Mouse (Mus musculus): Measurements from ENCODE around the gene Uggt1. TPM values are rescaled to one million over a fixed set of nuclear protein-coding genes. Genes with fewer than 3 reads are reported as not detected.

Uggt1 gene
- polyA plus RNA-seq, 1 experiment from 2014 or later: 49.9 TPM

- no peak overlapping the region for H3K9ac ChIP-seq (replicated peaks)
- no peak overlapping the region for H3K4me3 ChIP-seq (replicated peaks)
- H3K36me3 ChIP-seq: no peaks in the 10 kb centered on the region
- H3K27me3 ChIP-seq: no peaks in the 10 kb centered on the region
- no peak overlapping the region for H3K27ac ChIP-seq
- no peak for ATAC-seq
- WGBS: 68% methylated on average over 4 of the region's 4 CpGs
- peaks cover 4% of the 10 kb centered on the region; the same call in 1 of the 2 replicates for H3K9me3 ChIP-seq
- H3K4me1 ChIP-seq (replicated peaks): 0 out of 2 replicates have a peak, but pooled peaks cover 4% of the 10 kb centered on the region
- no peak overlapping the region for H3K4me2 ChIP-seq (replicated peaks)
These were observed 115.4 kb downstream of the Uggt1 start for GRCm38 (mm10) chr1:36129126-36129525.

- Histone ChIP-seq H3K9ac (replicated peaks) (no peak overlapping the region), H3K27ac (no peak overlapping the region), H3K4me1 (replicated peaks) (no peaks in the 10 kb centered on the region), H3K36me3 (no peaks in the 10 kb centered on the region), H3K4me3 (replicated peaks) (no peak overlapping the region), H3K9me3 (peaks cover 4% of the 10 kb centered on the region; the same call in 1 of the 2 replicates), H3K4me2 (replicated peaks) (no peak overlapping the region), H3K27me3 (no peaks in the 10 kb centered on the region)
- WGBS: 81% methylated on average over 7 of the region's 7 CpGs
- ATAC-seq: no peak
These were observed 119.4 kb downstream of the Uggt1 start for GRCm38 (mm10) chr1:36125076-36125475.

DNA sequence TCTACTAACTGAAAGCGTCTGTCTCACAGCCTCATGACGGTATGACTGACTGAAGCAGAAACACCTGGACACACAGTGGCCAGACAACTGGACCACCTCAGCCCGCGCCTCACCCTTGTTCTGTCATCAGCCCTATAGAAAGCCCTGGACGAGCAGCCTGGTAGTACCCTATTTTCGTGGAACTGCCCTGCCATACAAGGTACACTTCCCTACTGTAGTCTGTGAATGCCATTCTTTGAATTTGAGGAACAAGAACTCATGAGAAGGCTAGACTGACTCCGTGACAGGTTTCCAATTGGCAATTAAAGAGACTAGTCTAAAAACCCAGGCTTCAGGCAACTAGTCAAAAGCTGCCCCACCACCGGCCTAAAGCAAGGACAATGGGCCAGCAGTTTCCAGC is 123.3 kb downstream of the Uggt1 start:
- no peak for ATAC-seq
- Histone ChIP-seq H3K4me2 (replicated peaks) (no peak overlapping the region), H3K9ac (replicated peaks) (no peak overlapping the region), H3K36me3 (no peaks in the 10 kb centered on the region), H3K27ac (no peak overlapping the region), H3K4me3 (replicated peaks) (no peak overlapping the region), H3K4me1 (replicated peaks) (no peaks in the 10 kb centered on the region), H3K27me3 (no peaks in the 10 kb centered on the region), H3K9me3 (peaks cover 4% of the 10 kb centered on the region; the same call in 1 of the 2 replicates)
- 81% methylated on average over 8 of the region's 8 CpGs for WGBS

GRCm38 (mm10) chr1:36119426-36119825 is 125.1 kb downstream of the Uggt1 start:
- Histone ChIP-seq H3K27ac (no peak overlapping the region), H3K4me1 (replicated peaks) (no peaks in the 10 kb centered on the region), H3K9ac (replicated peaks) (no peak overlapping the region), H3K27me3 (no peaks in the 10 kb centered on the region), H3K9me3 (peaks cover under 1% of the 10 kb centered on the region; the same call in 1 of the 2 replicates), H3K4me3 (replicated peaks) (no peak overlapping the region), H3K4me2 (replicated peaks) (no peak overlapping the region), H3K36me3 (no peaks in the 10 kb centered on the region)
- 91% methylated on average over 4 of the region's 4 CpGs for WGBS
- no peak for ATAC-seq

DNA sequence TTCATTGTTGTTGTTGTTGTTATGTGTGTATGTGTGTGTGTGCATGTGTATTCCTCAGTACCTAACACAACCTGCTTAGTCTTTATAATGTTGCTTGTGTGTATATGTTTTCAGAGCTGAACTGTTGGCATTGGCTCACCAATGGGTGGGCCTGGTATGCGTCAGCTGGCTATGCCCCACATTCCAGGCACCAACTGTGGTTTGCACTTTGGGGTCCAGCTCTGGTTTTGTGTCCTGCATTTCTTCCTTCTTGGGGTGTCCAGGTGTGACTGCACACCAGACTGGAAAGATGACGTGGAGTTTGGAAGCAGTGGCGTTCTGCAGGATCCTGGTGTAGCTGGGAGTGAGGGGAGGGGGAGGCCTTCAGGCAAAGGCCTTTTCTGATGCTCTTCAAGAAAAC is 125.6 kb downstream of the Uggt1 start:
- Histone ChIP-seq H3K9me3 (no peaks in the 10 kb centered on the region), H3K4me3 (replicated peaks) (no peak overlapping the region), H3K27me3 (no peaks in the 10 kb centered on the region), H3K4me2 (replicated peaks) (no peak overlapping the region), H3K9ac (replicated peaks) (no peak overlapping the region), H3K36me3 (no peaks in the 10 kb centered on the region), H3K4me1 (replicated peaks) (no peaks in the 10 kb centered on the region), H3K27ac (no peak overlapping the region)
- no peak for ATAC-seq
- 94% methylated on average over 3 of the region's 3 CpGs for WGBS

GRCm38 (mm10) chr1:36118061-36118685 is 126.3 kb downstream of the Uggt1 start:
- ATAC-seq: no peak
- Histone ChIP-seq H3K9ac (replicated peaks) (no peak overlapping the region), H3K4me3 (replicated peaks) (no peak overlapping the region), H3K27ac (no peak overlapping the region), H3K4me2 (replicated peaks) (no peak overlapping the region), H3K9me3 (no peaks in the 10 kb centered on the region), H3K27me3 (no peaks in the 10 kb centered on the region), H3K4me1 (replicated peaks) (no peaks in the 10 kb centered on the region), H3K36me3 (no peaks in the 10 kb centered on the region)
- 80% methylated on average over 9 of the region's 9 CpGs for WGBS

DNA sequence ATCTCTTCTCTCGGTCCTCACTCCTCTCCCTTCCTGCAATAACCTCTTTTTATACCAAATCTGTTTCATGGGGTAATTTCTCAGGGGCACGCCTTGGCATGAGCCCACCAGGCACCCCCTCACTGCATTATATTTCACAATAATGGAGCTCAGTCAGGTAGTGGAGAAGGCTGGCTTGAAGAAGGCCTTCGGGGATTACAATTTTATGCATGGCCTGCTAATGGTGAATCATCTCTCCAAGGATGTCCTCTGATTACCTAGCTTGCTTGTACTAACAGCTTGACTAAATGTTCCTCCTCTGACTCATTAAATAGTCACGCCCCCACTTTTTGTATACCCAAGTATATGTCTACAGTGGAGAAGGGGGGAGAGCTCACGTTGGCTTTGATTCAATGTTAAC is 128.0 kb downstream of the Uggt1 start:
- H3K27me3 ChIP-seq: no peaks in the 10 kb centered on the region
- H3K4me1 ChIP-seq (replicated peaks): no peaks in the 10 kb centered on the region
- no peak overlapping the region for H3K27ac ChIP-seq
- 88% methylated on average over 5 of the region's 5 CpGs for WGBS
- no peak for ATAC-seq
- H3K9ac ChIP-seq (replicated peaks): no peak overlapping the region
- H3K9me3 ChIP-seq: no peaks in the 10 kb centered on the region
- no peak overlapping the region for H3K4me2 ChIP-seq (replicated peaks)
- H3K36me3 ChIP-seq: no peaks in the 10 kb centered on the region
- H3K4me3 ChIP-seq (replicated peaks): no peak overlapping the region

- Histone ChIP-seq H3K36me3 (no peaks in the 10 kb centered on the region), H3K4me2 (replicated peaks) (no peak overlapping the region), H3K9ac (replicated peaks) (no peak overlapping the region), H3K27ac (no peak overlapping the region), H3K4me1 (replicated peaks) (no peaks in the 10 kb centered on the region), H3K9me3 (no peaks in the 10 kb centered on the region), H3K27me3 (no peaks in the 10 kb centered on the region), H3K4me3 (replicated peaks) (no peak overlapping the region)
- 80% methylated on average over 3 of the region's 3 CpGs for WGBS
- no peak for ATAC-seq
These were observed 129.7 kb downstream of the Uggt1 start for GRCm38 (mm10) chr1:36114844-36115243.

DNA sequence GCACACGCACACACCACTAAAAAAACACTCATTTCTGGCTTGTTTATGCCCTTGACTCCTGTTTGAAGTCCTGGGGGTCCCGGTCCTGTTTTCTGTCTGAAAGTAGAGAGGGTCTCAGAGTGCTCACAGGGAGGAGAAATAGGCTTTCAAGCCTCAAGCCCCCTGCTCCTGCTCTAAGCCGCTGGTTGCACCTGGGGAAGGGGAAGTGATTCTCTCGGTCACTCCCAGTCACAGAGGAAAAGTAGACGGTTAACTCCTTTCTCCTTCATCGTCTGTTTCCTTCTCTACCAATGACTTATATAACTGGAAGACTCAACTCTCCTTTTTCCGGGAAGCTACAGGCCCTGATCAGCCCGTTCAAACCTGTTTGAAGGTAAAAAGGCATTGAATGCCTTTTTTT is 130.8 kb downstream of the Uggt1 start:
- no peak overlapping the region for H3K4me2 ChIP-seq (replicated peaks)
- WGBS: 84% methylated on average over 8 of the region's 8 CpGs
- H3K27me3 ChIP-seq: no peaks in the 10 kb centered on the region
- no peak for ATAC-seq
- no peaks in the 10 kb centered on the region for H3K9me3 ChIP-seq
- no peak overlapping the region for H3K4me3 ChIP-seq (replicated peaks)
- H3K36me3 ChIP-seq: no peaks in the 10 kb centered on the region
- no peak overlapping the region for H3K9ac ChIP-seq (replicated peaks)
- H3K27ac ChIP-seq: no peak overlapping the region
- no peaks in the 10 kb centered on the region for H3K4me1 ChIP-seq (replicated peaks)

DNA sequence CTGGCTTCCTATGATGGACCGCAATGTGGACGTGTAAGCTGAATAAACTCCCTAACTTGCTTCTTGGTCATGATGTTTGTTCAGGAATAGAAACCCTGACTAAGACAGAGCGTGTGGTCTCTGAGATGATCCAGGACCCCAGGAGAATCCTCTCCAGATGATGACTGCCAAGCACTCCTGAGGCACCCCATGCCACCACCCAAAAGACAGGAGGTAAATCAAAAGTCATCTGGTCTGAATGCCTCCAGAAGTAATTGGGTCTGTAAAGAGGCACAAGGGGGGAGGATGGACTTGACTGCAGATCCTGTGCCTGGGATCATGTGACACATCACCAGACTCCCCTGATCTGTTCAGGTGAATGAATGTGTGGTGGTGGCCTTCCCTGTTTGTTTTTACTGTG is 131.9 kb downstream of the Uggt1 start:
- Histone ChIP-seq H3K27me3 (no peaks in the 10 kb centered on the region), H3K27ac (no peak overlapping the region), H3K9ac (replicated peaks) (no peak overlapping the region), H3K36me3 (no peaks in the 10 kb centered on the region), H3K4me3 (replicated peaks) (no peak overlapping the region), H3K9me3 (no peaks in the 10 kb centered on the region), H3K4me2 (replicated peaks) (no peak overlapping the region), H3K4me1 (replicated peaks) (no peaks in the 10 kb centered on the region)
- WGBS: 84% methylated on average over 3 of the region's 3 CpGs
- no peak for ATAC-seq

DNA sequence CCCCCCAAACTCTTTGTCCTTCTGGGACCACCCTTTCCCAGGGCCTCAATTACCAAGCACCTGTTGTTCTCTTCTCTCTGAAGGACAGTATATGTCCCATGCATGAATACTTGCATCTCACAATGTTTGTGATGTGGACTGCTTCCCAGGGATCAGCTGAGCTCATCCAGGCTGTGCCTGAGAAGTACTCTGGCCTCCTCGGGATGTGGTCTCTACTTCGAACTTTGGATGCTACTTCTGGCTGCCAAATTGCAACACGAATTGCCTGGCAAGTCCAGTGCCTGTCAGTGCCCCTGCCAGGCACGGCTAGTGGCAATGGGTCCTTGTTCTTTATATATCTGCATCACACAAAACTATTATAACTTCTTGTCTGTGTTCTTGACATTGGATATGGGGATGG is 134.5 kb downstream of the Uggt1 start:
- Histone ChIP-seq H3K36me3 (peaks cover 19% of the 10 kb centered on the region), H3K27ac (no peak overlapping the region), H3K9me3 (no peaks in the 10 kb centered on the region), H3K4me2 (replicated peaks) (no peak overlapping the region), H3K4me1 (replicated peaks) (no peaks in the 10 kb centered on the region), H3K9ac (replicated peaks) (no peak overlapping the region), H3K4me3 (replicated peaks) (no peak overlapping the region), H3K27me3 (no peaks in the 10 kb centered on the region)
- ATAC-seq: no peak
- WGBS: 86% methylated on average over 4 of the region's 4 CpGs

DNA sequence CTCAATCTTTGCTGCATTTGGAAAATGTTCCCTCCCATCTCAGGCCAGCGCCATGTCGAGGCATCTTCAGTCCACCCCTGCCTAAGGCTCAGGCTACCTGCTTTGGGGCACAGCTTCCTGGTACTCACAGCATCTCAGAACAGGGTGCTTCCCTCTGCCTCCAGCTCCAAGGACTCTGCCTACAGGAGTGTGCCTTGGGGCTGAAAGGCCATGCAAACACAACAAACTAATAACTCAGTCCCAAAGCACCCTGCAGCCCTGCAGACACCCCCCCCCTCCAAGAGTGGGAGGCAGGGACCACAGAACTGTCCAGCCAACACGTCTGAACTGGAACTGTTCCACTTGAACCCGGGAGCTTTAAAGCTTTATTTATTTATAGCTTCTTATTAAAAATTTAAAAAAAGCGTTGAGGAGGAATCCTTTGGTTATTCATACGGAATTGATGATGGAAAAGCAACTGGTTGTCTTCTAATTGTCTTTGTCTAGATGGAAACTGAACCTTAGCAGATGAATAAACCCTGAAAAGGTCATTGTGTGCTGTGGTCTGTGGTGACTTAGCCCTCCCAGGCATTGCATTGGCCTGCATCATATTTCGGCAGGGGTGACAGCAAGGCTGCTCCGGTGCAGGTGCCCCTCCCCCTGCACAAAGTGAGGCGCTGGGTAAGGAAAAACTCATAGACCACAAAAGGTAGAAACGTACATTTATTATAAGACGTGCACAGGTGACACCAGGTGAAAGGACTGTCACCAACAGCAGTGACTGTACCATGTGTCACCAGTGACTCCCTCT is 138.4 kb downstream of the Uggt1 start:
- no peak overlapping the region for H3K27ac ChIP-seq
- no peaks in the 10 kb centered on the region for H3K27me3 ChIP-seq
- no peak overlapping the region for H3K4me2 ChIP-seq (replicated peaks)
- 91% methylated on average over 11 of the region's 11 CpGs for WGBS
- H3K4me1 ChIP-seq (replicated peaks): no peaks in the 10 kb centered on the region
- H3K9ac ChIP-seq (replicated peaks): no peak overlapping the region
- no peak overlapping the region for H3K4me3 ChIP-seq (replicated peaks)
- peaks cover 54% of the 10 kb centered on the region for H3K36me3 ChIP-seq
- H3K9me3 ChIP-seq: no peaks in the 10 kb centered on the region
- ATAC-seq: no peak
